Mouse (Mus musculus) erythroblast, embryonic 14.5 days (primary cell): ENCODE measurements around the gene Smtn.

Experiments used
- GATA1 ChIP-seq: IDR thresholded peaks from 2 replicates; pipeline ENCODE4 v1.6.1; 2012; ENCODE audit warnings: low read length, inconsistent platforms, mixed read lengths
- TAL1 ChIP-seq: IDR thresholded peaks from 3 replicates; pipeline ENCODE4 v1.6.1; 2012; ENCODE audit warnings: low read length, inconsistent platforms, mixed read lengths

GRCm38 (mm10) chr11:3486349-3486748 is 54.1 kb downstream of the Smtn start:
- TF ChIP-seq GATA1 (no peak), TAL1 (no peak)
